Mouse (Mus musculus): ENCODE measurements around the gene Cdc123.
"Not testable (repeated sequence)": the region's sequence is repeated elsewhere in the genome, so short reads cannot be mapped to it uniquely, and the experiment has no call there.

Gene Cdc123

GRCm38 (mm10) chr2:5844873-5845631 is at the start of gene Cdc123, which contains the start of gene Nudt5:
Cdc123 (minus strand) TSS chr2:5845164.
Nudt5 (plus strand) TSS chr2:5845019.
- peak; percentile 90 for DNase-seq (ENCODE audit: low spot score)

GRCm38 (mm10) chr2:5894296-5894695 is 49.3 kb upstream of the Cdc123 start:
- DNase-seq (ENCODE audit: low spot score) = no peak

- DNase-seq (ENCODE audit: low spot score) = no peak
Measured at GRCm38 (mm10) chr2:5889412-5889811, 44.4 kb upstream of the Cdc123 start.

- DNase-seq (ENCODE audit: low spot score) = no peak
Measured at GRCm38 (mm10) chr2:5888865-5889264, 43.9 kb upstream of the Cdc123 start.

- DNase-seq (ENCODE audit: low spot score) = peak; percentile 76
Measured at GRCm38 (mm10) chr2:5877446-5877845, 32.5 kb upstream of the Cdc123 start.

GRCm38 (mm10) chr2:5869746-5870145 is 24.8 kb upstream of the Cdc123 start:
- DNase-seq (ENCODE audit: low spot score) = no peak

- no peak for DNase-seq (ENCODE audit: low spot score)
Measured at GRCm38 (mm10) chr2:5867681-5868080, 22.7 kb upstream of the Cdc123 start.

GRCm38 (mm10) chr2:5862834-5863233 is 17.9 kb upstream of the Cdc123 start, which contains the start of gene Gm13199:
Gm13199 (minus strand) TSS chr2:5862934.
- DNase-seq (ENCODE audit: low spot score) = no peak

- no peak for DNase-seq (ENCODE audit: low spot score)
Measured at GRCm38 (mm10) chr2:5851866-5852265, 6.9 kb upstream of the Cdc123 start.

GRCm38 (mm10) chr2:5851116-5851515 is 6.2 kb upstream of the Cdc123 start:
- no peak for DNase-seq (ENCODE audit: low spot score)

- DNase-seq (ENCODE audit: low spot score) = no peak
Measured at GRCm38 (mm10) chr2:5845826-5846225, 862 bp upstream of the Cdc123 start.

- no peak for DNase-seq (ENCODE audit: low spot score)
Measured at GRCm38 (mm10) chr2:5844181-5844872, 637 bp downstream of the Cdc123 start.

- DNase-seq (ENCODE audit: low spot score) = no peak
Measured at GRCm38 (mm10) chr2:5840815-5841214, 4.1 kb downstream of the Cdc123 start.

GRCm38 (mm10) chr2:5825265-5825913 is 19.6 kb downstream of the Cdc123 start:
- no peak for DNase-seq (ENCODE audit: low spot score)

- DNase-seq (ENCODE audit: low spot score) = no peak
Measured at GRCm38 (mm10) chr2:5824685-5825084, 20.3 kb downstream of the Cdc123 start.

- no peak for DNase-seq (ENCODE audit: low spot score)
Measured at GRCm38 (mm10) chr2:5824213-5824612, 20.8 kb downstream of the Cdc123 start.

- no peak for DNase-seq (ENCODE audit: low spot score)
Measured at GRCm38 (mm10) chr2:5822449-5822848, 22.5 kb downstream of the Cdc123 start.

GRCm38 (mm10) chr2:5821264-5821663 is 23.7 kb downstream of the Cdc123 start:
- no peak for DNase-seq (ENCODE audit: low spot score)

GRCm38 (mm10) chr2:5811235-5811782 is 33.7 kb downstream of the Cdc123 start:
- no peak for DNase-seq (ENCODE audit: low spot score)

- DNase-seq (ENCODE audit: low spot score) = no peak
Measured at GRCm38 (mm10) chr2:5810036-5810718, 34.8 kb downstream of the Cdc123 start.

- not testable (repeated sequence) for DNase-seq (ENCODE audit: low spot score)
Measured at GRCm38 (mm10) chr2:5806201-5806600, 38.8 kb downstream of the Cdc123 start.

- DNase-seq (ENCODE audit: low spot score) = no peak
Measured at GRCm38 (mm10) chr2:5805228-5805627, 39.7 kb downstream of the Cdc123 start.

Data from yolk sac, embryonic 10.5 days (tissue).